Mouse (Mus musculus): ENCODE results near the gene Pou2f2. TPM values are rescaled to one million over a fixed set of nuclear protein-coding genes. Genes with fewer than 3 reads are reported as not detected.
A peak's percentile ranks its signal among the peaks of the same experiment; 100 is the strongest.

The Pou2f2 gene
- 10 to 100 TPM; 12.5 to 14.0 TPM for total RNA-seq (2021)
- long read RNA-seq, experiment 1, partial matches to known transcripts = 2 of 4 reads
- long read RNA-seq, experiment 1, other reads (novel, unspliced or antisense) = 2 of 4 reads
- long read RNA-seq, experiment 2, partial matches to known transcripts = 0 of 3 reads
- long read RNA-seq, experiment 2, other reads (novel, unspliced or antisense) = 2 of 3 reads

DNA sequence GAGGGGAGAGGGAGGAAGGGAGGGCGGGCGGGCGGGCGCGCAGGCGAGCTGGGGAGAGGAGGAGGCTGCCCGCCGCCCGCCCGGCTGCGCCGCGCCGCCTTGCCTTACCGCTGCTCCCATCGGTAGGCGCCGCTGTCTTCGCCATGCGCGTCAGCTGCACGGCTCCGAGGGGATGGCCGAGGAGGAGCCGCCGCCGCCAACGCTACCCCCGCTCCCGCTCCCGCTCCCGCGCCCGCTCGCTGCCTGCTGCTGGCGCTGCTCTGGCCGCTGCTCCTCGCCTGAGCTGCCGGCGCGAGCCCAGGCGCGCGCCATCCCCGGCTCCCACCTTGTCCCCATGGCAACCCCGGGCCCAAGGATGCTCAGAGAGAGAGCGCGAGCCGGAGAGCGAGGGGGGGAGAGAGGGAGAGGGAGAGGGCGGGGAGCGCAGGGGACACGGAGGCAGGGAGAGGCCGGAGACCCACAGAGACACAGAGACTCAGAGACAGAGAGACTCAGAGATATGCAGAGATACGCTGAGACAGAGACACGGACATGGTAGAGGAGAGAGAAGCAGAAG lies at the start of gene Pou2f2:
TSS of gene Pou2f2 (minus strand) at position 121 of the 556 bp plus-strand sequence.
- intact Hi-C loops (cut with DNase I) = loop anchor here (2.0 to 5.0 kb wide), 2 partner anchors 47 to 147 kb away; no protein-coding TSS in a partner anchor
- Histone ChIP-seq H3K27ac (peak within 1 kb of the TSS; percentile 95), H3K4me3 (peak within 1 kb of the TSS; percentile 69)
- TF ChIP-seq CTCF (IDR thresholded peaks at IDR 0.05) = peak; percentile 46
- peak; percentile 90 for DNase-seq (ENCODE audit: extremely low spot score in 1 of 2, low spot score in 2 of 2)

DNA sequence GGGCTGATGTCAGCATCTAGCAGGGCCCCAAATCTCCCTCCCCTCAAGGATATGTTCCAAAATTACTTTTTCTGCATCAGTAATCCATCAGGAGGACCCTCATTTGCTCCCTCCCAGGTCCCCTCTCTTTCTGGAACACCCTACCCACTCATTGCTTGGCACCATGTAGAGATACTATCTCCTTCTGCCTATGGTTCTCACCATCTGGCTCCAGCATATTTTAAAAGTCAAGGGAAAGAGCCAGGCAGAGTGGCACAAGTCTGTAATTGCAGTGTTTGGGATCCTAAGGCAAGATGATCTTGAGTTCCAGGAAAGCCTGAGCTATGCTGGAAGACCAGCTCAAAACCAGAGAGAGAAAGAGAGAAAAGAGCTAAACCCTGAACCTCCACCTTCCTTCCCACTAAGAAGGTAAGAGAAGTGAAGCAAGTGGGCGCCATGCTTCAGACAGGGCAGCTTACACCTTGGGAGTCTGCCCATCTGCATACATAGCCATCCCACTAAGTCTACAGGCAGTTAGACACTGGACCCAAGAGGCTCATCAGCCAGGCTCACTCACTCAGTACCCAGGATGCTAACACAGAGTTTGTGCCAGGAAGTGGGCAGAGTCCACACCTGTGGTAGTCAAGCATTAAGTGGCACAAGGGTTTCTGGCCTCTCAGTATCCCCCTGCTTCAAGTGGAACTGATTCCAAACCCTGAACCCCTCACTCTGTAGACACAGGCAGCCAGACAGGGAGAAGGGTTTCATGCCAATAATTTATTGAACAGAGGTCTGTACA lies 48.2 kb upstream of the Pou2f2 start:
- DNase-seq (ENCODE audit: extremely low spot score in 1 of 2, low spot score in 2 of 2) = no peak
- Histone ChIP-seq H3K4me3 (no peak overlapping the region), H3K27ac (peak overlapping the region; percentile 5; the same call in 1 of the 2 replicates)
- intact Hi-C loops (cut with DNase I) = no loop called here
- no peak for TF ChIP-seq CTCF (IDR thresholded peaks at IDR 0.05)

DNA sequence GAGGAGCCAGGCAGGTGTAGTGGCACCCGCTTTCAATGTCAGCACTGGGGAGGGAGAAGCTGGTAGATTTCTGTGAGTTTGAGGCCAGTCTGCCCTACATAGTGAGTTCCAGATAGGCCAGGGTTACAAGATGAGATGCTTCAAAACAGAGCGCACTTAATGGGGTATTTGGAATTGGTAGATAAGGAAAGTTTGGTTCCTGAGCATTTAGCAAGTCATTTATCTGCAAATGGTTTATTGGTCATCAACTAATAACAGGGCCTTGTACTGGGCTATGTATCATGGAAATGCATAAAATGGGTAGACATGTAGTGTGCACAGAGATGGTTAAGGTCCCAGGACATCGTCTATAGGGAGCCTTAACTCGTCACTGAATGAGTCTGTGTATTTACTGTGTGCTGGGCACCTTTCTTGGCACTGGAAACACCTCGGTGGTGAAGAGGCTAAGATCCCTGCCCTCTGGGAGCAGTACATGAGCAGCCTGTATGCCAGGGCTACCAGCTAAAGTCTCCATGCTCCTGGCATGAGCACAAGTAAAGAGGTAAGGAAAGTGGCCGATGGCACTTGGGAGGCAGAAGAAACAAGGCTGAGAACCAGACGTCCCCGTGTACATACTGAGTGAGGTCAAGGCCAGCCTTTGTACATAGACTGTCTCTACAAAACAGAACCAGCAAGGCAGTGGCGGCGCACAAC lies 42.9 kb upstream of the Pou2f2 start:
- Histone ChIP-seq H3K27ac (no peak overlapping the region), H3K4me3 (peak overlapping the region; percentile 73; the same call in 1 of the 2 replicates)
- intact Hi-C loops (cut with DNase I) = no loop called here
- no peak for TF ChIP-seq CTCF (IDR thresholded peaks at IDR 0.05)
- DNase-seq (ENCODE audit: extremely low spot score in 1 of 2, low spot score in 2 of 2) = no peak

DNA sequence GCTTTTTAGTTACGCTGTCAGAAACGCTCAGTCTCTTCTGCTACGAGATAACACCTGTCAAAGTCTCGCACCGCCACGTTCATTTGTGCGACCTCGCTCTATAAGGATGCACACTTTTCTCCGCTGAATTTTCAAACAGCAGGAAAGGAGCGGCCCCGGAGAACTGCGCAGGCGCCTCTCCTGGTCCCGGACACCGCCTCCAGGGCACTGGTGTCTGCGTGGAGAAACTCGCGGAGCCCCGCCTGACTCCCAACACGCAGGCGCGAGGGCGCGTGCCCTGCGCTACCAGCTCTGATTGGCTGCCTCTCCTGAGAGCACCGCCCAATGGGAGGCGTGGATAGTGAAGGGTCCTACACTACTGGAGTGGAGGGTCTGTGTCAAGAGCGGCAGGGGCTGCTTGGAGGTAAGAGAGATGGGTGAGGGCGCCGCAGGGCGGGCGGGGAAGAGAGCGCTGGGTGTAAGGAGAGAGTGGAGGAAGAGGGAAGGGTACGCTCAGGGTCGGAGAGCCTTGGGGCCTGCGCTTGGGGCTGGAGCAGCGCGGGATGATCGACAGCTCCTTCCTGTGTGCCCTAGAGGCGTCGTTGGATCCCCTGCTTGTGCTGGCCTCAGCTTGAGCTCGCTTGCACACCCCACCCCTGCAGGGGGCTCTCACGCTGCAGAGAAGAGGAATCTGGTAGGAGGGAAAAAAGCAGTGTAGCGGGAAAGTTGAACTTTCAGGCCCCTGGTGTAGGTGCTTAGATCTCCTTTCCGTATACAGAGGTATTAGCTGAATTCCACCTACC lies 41.8 kb upstream of the Pou2f2 start, which contains the start of gene Zfp526:
TSS of gene Zfp526 (plus strand) at position 324 of the 782 bp plus-strand sequence.
- TF ChIP-seq CTCF (IDR thresholded peaks at IDR 0.05) = peak; percentile 3
- intact Hi-C loops (cut with DNase I) = no loop called here
- DNase-seq (ENCODE audit: extremely low spot score in 1 of 2, low spot score in 2 of 2) = peak; percentile 96 to 99
- peak within 1 kb of the TSS; percentile 65; the same call in 1 of the 2 replicates for H3K27ac ChIP-seq
- H3K4me3 ChIP-seq = peak within 1 kb of the TSS; percentile 73

DNA sequence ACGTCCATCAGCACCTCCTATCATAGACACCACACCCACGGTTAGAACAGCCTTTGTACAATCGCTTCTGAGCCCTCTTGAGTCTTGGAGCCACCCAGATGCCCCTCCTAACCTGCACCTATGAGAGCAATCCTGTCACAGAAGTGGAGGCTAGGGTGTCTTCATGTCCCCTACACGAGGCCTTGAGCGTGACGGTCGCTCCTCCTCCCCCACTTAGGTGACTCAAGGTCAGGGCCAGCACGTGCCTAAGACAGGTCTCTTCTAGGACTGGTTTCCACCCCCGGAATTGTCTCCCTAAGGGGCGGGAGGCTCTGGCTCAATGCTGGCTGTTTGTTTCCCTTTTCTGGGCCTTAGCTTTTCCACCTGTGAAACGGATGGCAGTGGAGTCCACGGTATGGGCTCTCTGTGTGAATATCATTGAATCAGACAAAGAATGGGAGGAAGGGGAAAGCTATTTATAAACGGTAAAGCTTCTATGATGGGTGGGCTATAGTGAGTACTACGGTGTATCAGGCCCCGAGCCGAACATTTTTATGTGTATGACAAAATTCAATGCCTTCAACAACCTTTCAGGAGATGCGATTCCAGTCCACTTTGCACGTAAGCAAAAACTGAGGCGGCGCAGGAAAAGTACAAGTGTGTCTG lies 41.1 kb upstream of the Pou2f2 start, which contains the start of gene Dedd2:
TSS of gene Dedd2 (minus strand) at position 159 of the 645 bp plus-strand sequence.
- no peak for TF ChIP-seq CTCF (IDR thresholded peaks at IDR 0.05)
- Histone ChIP-seq H3K4me3 (peak within 1 kb of the TSS; percentile 73), H3K27ac (peak within 1 kb of the TSS; percentile 86)
- intact Hi-C loops (cut with DNase I) = no loop called here
- no peak for DNase-seq (ENCODE audit: extremely low spot score in 1 of 2, low spot score in 2 of 2)

DNA sequence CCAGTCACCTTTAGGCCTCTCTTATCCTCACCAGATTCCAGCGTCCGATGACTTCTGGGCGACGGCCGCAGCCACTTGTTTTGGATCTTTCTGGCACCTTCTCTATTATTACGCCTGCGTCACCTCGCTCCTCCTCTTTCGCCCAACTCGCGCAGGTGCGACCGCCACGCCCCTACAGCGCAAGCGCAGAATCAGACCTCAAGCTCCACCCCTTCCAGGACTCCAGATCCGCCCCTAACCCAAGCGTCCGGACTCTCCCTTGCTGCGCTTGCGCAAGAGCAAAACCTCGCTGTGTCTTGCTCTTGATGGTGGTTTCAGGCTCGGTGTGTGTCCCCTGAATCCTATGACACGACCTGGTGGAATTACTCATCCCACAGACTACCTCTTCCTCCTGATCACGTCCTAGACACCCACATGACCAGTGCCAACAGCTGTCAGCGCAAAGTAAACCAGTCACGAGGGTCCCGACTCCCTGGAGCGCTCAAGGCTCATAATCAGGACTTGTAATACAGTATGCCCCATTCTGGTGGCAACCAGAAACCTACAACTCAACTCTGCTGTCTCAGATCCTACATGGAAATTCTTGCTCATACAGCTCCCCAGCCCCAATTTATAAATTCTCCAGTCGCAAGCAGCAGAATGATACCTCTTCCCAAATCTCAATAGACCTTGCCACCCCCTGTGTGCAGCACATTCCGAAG lies 40.4 kb upstream of the Pou2f2 start:
- TF ChIP-seq CTCF (IDR thresholded peaks at IDR 0.05) = no peak
- intact Hi-C loops (cut with DNase I) = no loop called here
- Histone ChIP-seq H3K27ac (peak overlapping the region; percentile 86), H3K4me3 (peak overlapping the region; percentile 70)
- DNase-seq (ENCODE audit: extremely low spot score in 1 of 2, low spot score in 2 of 2) = peak; percentile 94

DNA sequence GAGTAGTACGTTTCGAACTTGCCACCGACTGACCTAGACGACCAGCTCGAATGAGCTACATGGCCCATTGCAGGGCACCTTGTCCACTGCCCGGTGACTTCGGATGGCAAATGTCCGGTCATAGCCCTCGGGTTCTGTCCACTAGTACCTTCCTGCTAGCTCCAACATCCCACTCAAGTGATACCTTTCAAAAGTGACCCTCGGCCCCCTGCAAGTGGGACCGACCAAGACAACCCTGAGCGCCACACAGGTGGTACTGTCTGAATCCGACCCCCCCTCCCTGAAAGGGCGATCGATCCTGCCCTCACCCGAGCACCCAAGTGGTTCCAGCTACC lies 39.9 kb upstream of the Pou2f2 start:
- no peak for TF ChIP-seq CTCF (IDR thresholded peaks at IDR 0.05)
- Histone ChIP-seq H3K27ac (peak overlapping the region; percentile 86), H3K4me3 (peak overlapping the region; percentile 70)
- DNase-seq (ENCODE audit: extremely low spot score in 1 of 2, low spot score in 2 of 2) = no peak
- intact Hi-C loops (cut with DNase I) = no loop called here

DNA sequence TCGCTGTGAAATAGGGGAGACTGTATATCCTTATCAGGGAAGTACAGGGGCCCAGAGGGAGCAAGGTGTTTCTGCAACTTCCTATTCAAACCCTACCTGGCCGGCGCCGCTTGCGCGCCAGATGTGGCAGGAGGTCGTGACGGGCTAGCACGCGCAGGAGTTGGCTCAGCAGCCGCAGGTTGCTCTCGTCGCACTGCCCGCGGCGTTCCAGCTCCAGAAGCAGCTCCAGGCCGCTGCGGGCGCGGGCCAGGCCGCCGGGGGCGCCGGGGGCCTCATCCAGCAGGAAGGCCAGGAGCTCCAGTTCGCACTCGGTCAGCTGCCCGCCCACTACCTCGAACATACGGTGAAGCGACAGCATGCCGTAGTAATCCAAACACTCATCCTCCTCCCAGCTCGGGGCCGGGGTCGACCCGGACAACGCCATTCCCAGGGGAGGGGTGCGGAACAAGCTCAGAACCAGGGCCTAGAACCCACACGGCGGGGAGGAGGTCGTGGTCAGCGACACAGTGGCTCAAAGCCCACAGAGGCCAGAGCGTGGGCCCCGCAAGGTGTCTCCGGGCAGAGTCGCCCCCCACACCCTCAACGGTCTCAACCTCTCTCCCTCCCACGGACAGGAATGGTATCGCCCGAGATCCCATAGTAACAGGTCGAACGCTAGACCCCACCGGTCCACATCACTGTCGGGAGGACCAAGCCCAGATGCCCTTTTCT lies 39.3 kb upstream of the Pou2f2 start:
- Histone ChIP-seq H3K27ac (peak overlapping the region; percentile 86), H3K4me3 (peak overlapping the region; percentile 70)
- TF ChIP-seq CTCF (IDR thresholded peaks at IDR 0.05) = no peak; the same call in 1 of the 2 replicates
- DNase-seq (ENCODE audit: extremely low spot score in 1 of 2, low spot score in 2 of 2) = peak; percentile 38 to 40
- intact Hi-C loops (cut with DNase I) = no loop called here

DNA sequence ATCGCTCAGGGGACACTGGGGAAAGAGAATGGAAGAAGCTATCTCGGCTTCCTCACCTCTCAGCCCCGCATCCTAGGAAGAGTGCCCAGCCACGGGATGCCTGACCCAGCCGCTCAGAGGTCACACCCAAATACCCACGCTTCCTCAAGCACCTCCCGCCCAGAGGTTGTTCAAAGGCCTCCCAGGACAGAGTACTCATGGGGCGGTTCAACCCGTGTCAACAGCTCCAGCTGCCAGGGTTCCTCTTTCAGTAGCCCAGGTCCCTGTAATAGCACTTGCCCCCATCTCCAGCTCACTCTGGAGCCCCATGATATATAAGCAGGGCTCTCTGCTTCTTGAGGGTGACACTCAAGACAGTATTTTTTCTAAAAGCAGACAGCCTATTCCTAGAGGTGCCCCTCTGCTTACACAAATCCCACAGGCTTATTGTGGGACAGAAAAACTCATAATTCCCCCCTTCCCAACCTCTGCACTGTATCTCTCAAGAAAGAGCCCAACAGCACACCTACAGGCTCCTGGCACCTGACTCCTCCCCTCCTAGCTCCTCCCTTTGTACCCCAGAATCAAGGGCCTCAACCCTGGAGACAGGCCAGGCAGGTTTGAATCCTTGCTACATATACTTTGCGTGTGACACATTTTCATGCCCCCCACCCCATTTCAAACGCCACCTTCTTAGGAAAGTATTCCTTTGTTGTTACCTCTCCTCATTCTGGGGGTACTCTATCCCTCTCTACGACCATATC lies 38.3 kb upstream of the Pou2f2 start:
- no peak for TF ChIP-seq CTCF (IDR thresholded peaks at IDR 0.05)
- Histone ChIP-seq H3K27ac (no peak overlapping the region), H3K4me3 (no peak overlapping the region; the same call in 1 of the 2 replicates)
- DNase-seq (ENCODE audit: extremely low spot score in 1 of 2, low spot score in 2 of 2) = no peak
- intact Hi-C loops (cut with DNase I) = no loop called here
